Mouse (Mus musculus): ENCODE data around the gene Sncb.

DNA sequence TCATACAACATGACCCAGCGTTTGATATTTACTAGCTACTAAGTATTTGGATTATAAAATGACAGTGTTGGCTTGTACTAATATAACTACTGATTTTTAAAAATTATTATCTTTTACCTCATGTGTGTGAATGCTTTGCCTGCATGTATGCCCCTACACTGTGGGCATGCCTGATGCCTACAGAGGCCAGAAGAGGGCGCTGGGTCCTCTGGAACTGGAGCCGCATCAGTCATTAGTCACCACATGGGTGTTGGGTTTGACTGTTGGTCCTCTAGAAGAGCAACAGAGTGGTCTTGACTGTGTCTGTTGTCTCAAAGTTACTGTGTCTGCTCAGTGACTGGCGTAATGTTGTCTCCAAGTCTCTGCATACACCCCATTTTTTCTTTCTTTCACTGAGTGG, 52.0 kb downstream of the Sncb start:
- TF ChIP-seq CTCF (IDR thresholded peaks at IDR 0.05; ENCODE audit: borderline replicate concordance, extremely low read depth, insufficient read depth, insufficient read length) (peak; percentile 28; the same call in 1 of the 2 replicates), POLR2A (IDR thresholded peaks at IDR 0.05; ENCODE audit: borderline replicate concordance, extremely low read depth, insufficient read depth, insufficient read length, poor library complexity, severe bottlenecking) (no peak)
